Mouse (Mus musculus) CH12F3 (cell line): Measurements from ENCODE around the gene Ube2z.

Source experiments
- in situ Hi-C: fragments of 300-500 bp; cut with MboI; formaldehyde crosslinking; loops from 2 replicates; pipeline ENCODE4 v1.14.3; 2020; ENCODE audit warnings: low sequenced_read_pairs

Gene Ube2z

GRCm38 (mm10) chr11:96064521-96065214 lies 520 bp downstream of the Ube2z start:
- in situ Hi-C loops, result no loop called here

- in situ Hi-C loops, result no loop called here
These were observed 6.9 kb downstream of the Ube2z start for GRCm38 (mm10) chr11:96058309-96058708.

- in situ Hi-C loops, result no loop called here
These were observed 14.3 kb downstream of the Ube2z start for GRCm38 (mm10) chr11:96050854-96051253.

- in situ Hi-C loops, result no loop called here
These were observed 15.2 kb downstream of the Ube2z start for GRCm38 (mm10) chr11:96049939-96050338.

GRCm38 (mm10) chr11:96047469-96048373 lies 17.5 kb downstream of the Ube2z start:
- in situ Hi-C loops, result no loop called here

- in situ Hi-C loops, result no loop called here
These were observed 18.4 kb downstream of the Ube2z start for GRCm38 (mm10) chr11:96046793-96047192.

- in situ Hi-C loops, result no loop called here
These were observed 19.2 kb downstream of the Ube2z start for GRCm38 (mm10) chr11:96046028-96046427.

- in situ Hi-C loops, result no loop called here
These were observed 20.2 kb downstream of the Ube2z start for GRCm38 (mm10) chr11:96044803-96045567.

- in situ Hi-C loops, result no loop called here
These were observed 26.6 kb downstream of the Ube2z start for GRCm38 (mm10) chr11:96038560-96038959.

GRCm38 (mm10) chr11:96037499-96037898 lies 27.7 kb downstream of the Ube2z start:
- in situ Hi-C loops, result no loop called here

- in situ Hi-C loops, result no loop called here
These were observed 30.1 kb downstream of the Ube2z start for GRCm38 (mm10) chr11:96035133-96035532.

- in situ Hi-C loops, result no loop called here
These were observed 30.6 kb downstream of the Ube2z start, which contains the start of gene Snf8 for GRCm38 (mm10) chr11:96034596-96035052. TSS of gene Snf8 (plus strand) at chr11:96034885.

- in situ Hi-C loops, result no loop called here
These were observed 31.1 kb downstream of the Ube2z start for GRCm38 (mm10) chr11:96034116-96034515.

- in situ Hi-C loops, result no loop called here
These were observed 31.9 kb downstream of the Ube2z start for GRCm38 (mm10) chr11:96033264-96033663.

GRCm38 (mm10) chr11:96031701-96032100 lies 33.5 kb downstream of the Ube2z start:
- in situ Hi-C loops, result no loop called here

- in situ Hi-C loops, result no loop called here
These were observed 34.6 kb downstream of the Ube2z start for GRCm38 (mm10) chr11:96030571-96030970.

- in situ Hi-C loops, result no loop called here
These were observed 37.1 kb downstream of the Ube2z start for GRCm38 (mm10) chr11:96028130-96028529.

GRCm38 (mm10) chr11:96020622-96021021 lies 44.6 kb downstream of the Ube2z start:
- in situ Hi-C loops, result no loop called here

- in situ Hi-C loops, result no loop called here
These were observed 47.2 kb downstream of the Ube2z start for GRCm38 (mm10) chr11:96017941-96018351.

- in situ Hi-C loops, result no loop called here
These were observed 49.8 kb downstream of the Ube2z start for GRCm38 (mm10) chr11:96015421-96015820.

- in situ Hi-C loops, result no loop called here
These were observed 53.2 kb downstream of the Ube2z start for GRCm38 (mm10) chr11:96011982-96012381.
